Mouse (Mus musculus) ES-E14 (cell line): ENCODE measurements at regions not wholly inside any gene's neighbourhood (a gene's known extent, or its start where the extent isn't known, plus 50 kb on each side); places are given as distances from the start of the nearest gene placed in this dataset.

ENCODE experiments used
- DNase-seq: peaks from one replicate; pipeline ENCODE4 v3.0.0-alpha.2; 2013; ENCODE audit warnings: low read depth, low spot score
- H3K27ac ChIP-seq: 2 replicates; pipeline ENCODE4 v1.5.1; 2012; ENCODE audit warnings: low read depth, mild to moderate bottlenecking, low read length, moderate library complexity, mixed read lengths; ENCODE audit not compliant: poor library complexity, insufficient read depth, severe bottlenecking
- H3K36me3 ChIP-seq: 2 replicates; pipeline ENCODE4 v1.6.1; 2012; ENCODE audit warnings: mild to moderate bottlenecking, low read length, moderate library complexity, mixed read lengths; ENCODE audit not compliant: control insufficient read depth, poor library complexity, insufficient read depth, severe bottlenecking
- H3K4me1 ChIP-seq, 2 experiments: fragments of 150-350 bp in 1 of 2; sonication (generic) in 1 of 2; 2 replicates each; pipeline ENCODE4 v1.6.1; 2012; ENCODE audit warnings: low read length in 2 of 2, mild to moderate bottlenecking in 1 of 2, mixed read lengths in 1 of 2; ENCODE audit not compliant: control insufficient read depth in 2 of 2, insufficient read depth in 2 of 2, poor library complexity in 1 of 2
- H3K4me3 ChIP-seq, 2 experiments: fragments of 150-350 bp in 1 of 2; sonication (generic) in 1 of 2; 2 replicates each; pipeline ENCODE4 v1.5.1; 2012; ENCODE audit warnings: low read length in 2 of 2, low read depth in 1 of 2, mild to moderate bottlenecking in 1 of 2, mixed read lengths in 1 of 2; ENCODE audit not compliant: insufficient read depth in 1 of 2, poor library complexity in 1 of 2, severe bottlenecking in 1 of 2
- H3K9ac ChIP-seq: 2 replicates; pipeline ENCODE4 v1.6.1; 2012; ENCODE audit warnings: low read depth, mild to moderate bottlenecking, low read length, mixed read lengths; ENCODE audit not compliant: poor library complexity, insufficient read depth, severe bottlenecking
- H3K9me3 ChIP-seq: fragments of 150-350 bp; sonication (generic); 2 replicates; pipeline ENCODE4 v1.6.1; 2012; ENCODE audit warnings: low read depth, mild to moderate bottlenecking, low read length; ENCODE audit not compliant: control insufficient read depth, insufficient read depth
- CHD2 ChIP-seq: IDR thresholded peaks from 2 replicates; pipeline ENCODE4 v1.6.1; 2014; ENCODE audit warnings: mild to moderate bottlenecking, low read depth, low read length, inconsistent platforms
- HCFC1 ChIP-seq: IDR thresholded peaks from 2 replicates; pipeline ENCODE4 v1.6.1; 2012; ENCODE audit warnings: low read length, inconsistent platforms, borderline replicate concordance; ENCODE audit not compliant: insufficient read depth
- MAFK ChIP-seq: IDR thresholded peaks from 2 replicates; pipeline ENCODE4 v1.6.1; 2014; ENCODE audit warnings: mild to moderate bottlenecking, low read depth, low read length, inconsistent platforms; ENCODE audit not compliant: insufficient read depth
- ZC3H11A ChIP-seq: IDR thresholded peaks from 2 replicates; pipeline ENCODE4 v1.6.1; 2012; ENCODE audit warnings: low read depth, mild to moderate bottlenecking, inconsistent platforms, low read length, borderline replicate concordance
- ZNF384 ChIP-seq: IDR thresholded peaks from 2 replicates; pipeline ENCODE4 v1.6.1; 2012; ENCODE audit warnings: low read depth, low read length, inconsistent platforms
- in situ Hi-C, 2 experiments: fragments of 600-800 bp; cut with MboI; formaldehyde crosslinking; loops; one replicate each; pipeline ENCODE4 v1.15.1; 2025; ENCODE audit warnings: low sequenced_read_pairs in 2 of 2, inconsistent platforms in 1 of 2; ENCODE audit not compliant: unreplicated experiment in 2 of 2

DNA sequence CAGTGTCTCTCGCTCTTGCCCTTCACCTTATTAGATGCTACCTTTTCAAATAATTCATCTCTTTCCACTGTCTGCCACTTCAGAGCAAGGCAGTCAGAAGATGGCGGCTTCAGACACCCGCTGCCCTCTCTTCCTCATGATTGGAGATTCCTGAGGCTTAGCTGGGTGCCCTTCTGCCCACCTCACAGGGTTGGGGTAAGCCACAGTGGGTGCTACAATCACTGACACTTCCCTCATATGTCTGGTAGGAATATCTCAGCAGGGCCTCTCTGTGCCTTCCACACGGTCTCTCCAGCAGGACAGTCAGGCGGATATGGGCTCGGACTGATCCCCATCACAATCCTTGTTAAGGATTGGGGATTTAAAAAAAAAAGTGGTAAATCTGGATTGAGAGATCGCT, 53.2 kb upstream of the Rpl36-ps4 start:
- H3K9me3 ChIP-seq, result no peaks in the 10 kb centered on the region
- DNase-seq, result no peak
- no peak for TF ChIP-seq MAFK
- TF ChIP-seq HCFC1, result no peak
- TF ChIP-seq ZNF384, result no peak
- TF ChIP-seq CHD2, result no peak
- no peak for TF ChIP-seq ZC3H11A
- H3K36me3 ChIP-seq, result no peaks in the 10 kb centered on the region
- H3K9ac ChIP-seq, result no peak overlapping the region
- H3K27ac ChIP-seq, result no peak overlapping the region
- no peaks in the 10 kb centered on the region; a peak in 1 of 4 replicates for H3K4me1 ChIP-seq
- in situ Hi-C loops, result no loop called here
- H3K4me3 ChIP-seq, result no peak overlapping the region

DNA sequence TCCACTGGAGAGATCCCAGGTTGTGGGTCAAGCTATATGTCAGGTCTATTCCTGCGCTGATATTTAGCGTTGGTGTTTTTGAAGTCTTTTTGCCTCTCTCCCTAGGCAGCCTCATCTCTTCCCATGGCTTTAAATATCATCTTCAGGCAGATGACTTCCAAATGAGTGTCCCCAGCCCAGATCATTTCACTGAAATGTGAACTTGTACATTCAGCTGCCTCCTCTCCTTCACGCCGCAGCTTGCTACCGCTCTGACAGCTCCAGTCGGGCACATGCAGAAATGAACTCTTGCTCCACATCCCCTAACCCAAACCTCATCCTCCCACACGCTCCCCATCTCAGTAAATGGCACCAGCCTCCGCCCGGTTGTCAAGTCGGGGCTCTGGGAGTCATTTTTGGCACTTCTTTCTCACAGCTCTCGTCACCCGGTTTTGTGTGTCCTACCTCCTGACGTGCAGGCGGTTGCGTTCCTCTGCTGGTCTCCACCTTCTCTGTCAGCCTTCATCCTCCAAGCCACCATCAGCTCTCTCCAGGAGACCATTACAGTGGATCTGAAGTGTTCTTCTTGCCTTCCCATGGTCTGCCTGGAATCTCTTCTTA, 54.0 kb upstream of the Rpl36-ps4 start:
- Histone ChIP-seq H3K9me3 (no peaks in the 10 kb centered on the region), H3K4me1 (no peaks in the 10 kb centered on the region), H3K4me3 (peak overlapping the region in 1 of 2 experiments; percentile 18; a peak in 1 of 4 replicates), H3K9ac (no peak overlapping the region), H3K36me3 (no peaks in the 10 kb centered on the region), H3K27ac (no peak overlapping the region)
- TF ChIP-seq ZNF384 (no peak), ZC3H11A (no peak), MAFK (no peak), CHD2 (no peak), HCFC1 (no peak)
- no peak for DNase-seq
- in situ Hi-C loops, result no loop called here

GRCm38 (mm10) chr17:87866165-87866564, 54.6 kb upstream of the Rpl36-ps4 start:
- no peak for TF ChIP-seq MAFK
- no peak for TF ChIP-seq HCFC1
- no peak for TF ChIP-seq CHD2
- no peak for TF ChIP-seq ZC3H11A
- TF ChIP-seq ZNF384, result no peak
- Histone ChIP-seq H3K4me1 (no peaks in the 10 kb centered on the region), H3K27ac (no peak overlapping the region), H3K9me3 (no peaks in the 10 kb centered on the region), H3K9ac (no peak overlapping the region), H3K4me3 (no peak overlapping the region), H3K36me3 (no peaks in the 10 kb centered on the region)
- in situ Hi-C loops, result no loop called here
- DNase-seq, result no peak

GRCm38 (mm10) chr17:87865439-87865838, 55.3 kb upstream of the Rpl36-ps4 start:
- no peaks in the 10 kb centered on the region for H3K4me1 ChIP-seq
- H3K36me3 ChIP-seq, result no peaks in the 10 kb centered on the region
- H3K9me3 ChIP-seq, result no peaks in the 10 kb centered on the region
- no peak overlapping the region for H3K9ac ChIP-seq
- H3K4me3 ChIP-seq, result no peak overlapping the region
- TF ChIP-seq CHD2, result no peak
- TF ChIP-seq MAFK, result no peak
- no peak for TF ChIP-seq ZC3H11A
- no peak for TF ChIP-seq ZNF384
- no peak for TF ChIP-seq HCFC1
- DNase-seq, result no peak
- H3K27ac ChIP-seq, result no peak overlapping the region
- in situ Hi-C loops, result no loop called here
